Mouse (Mus musculus) hindbrain, embryonic 13.5 days (tissue): ENCODE measurements around the gene Mbnl2. TPM values are rescaled to one million over a fixed set of nuclear protein-coding genes. Genes with fewer than 3 reads are reported as not detected.

Experiments used
- ATAC-seq: fragments of 200-750 bp; cut with Nextera tagmentation; 2 replicates; pipeline ENCODE4 v1.8.0; 2017; ENCODE audit warnings: moderate TSS enrichment; ENCODE audit not compliant: low FRiP score
- H3K27ac ChIP-seq: fragments of 300-500 bp; sonication (generic); 2 replicates; pipeline ENCODE4 v1.5.1; 2015; ENCODE audit warnings: inconsistent platforms, mild to moderate bottlenecking, moderate library complexity
- H3K27me3 ChIP-seq: fragments of 300-500 bp; sonication (generic); 2 replicates; pipeline ENCODE4 v1.6.1; 2015; ENCODE audit warnings: mild to moderate bottlenecking, inconsistent platforms
- H3K36me3 ChIP-seq: fragments of 300-500 bp; sonication (generic); 2 replicates; pipeline ENCODE4 v1.6.1; 2015; ENCODE audit warnings: mild to moderate bottlenecking, inconsistent platforms
- H3K4me1 ChIP-seq: fragments of 300-500 bp; sonication (generic); replicated peaks from 2 replicates; pipeline ENCODE4 v1.6.1; 2015; ENCODE audit warnings: inconsistent platforms
- H3K4me2 ChIP-seq: fragments of 300-500 bp; sonication (generic); 2 replicates; pipeline ENCODE4 v1.6.1; 2015; ENCODE audit warnings: inconsistent platforms, mild to moderate bottlenecking, moderate library complexity
- H3K4me3 ChIP-seq: fragments of 300-500 bp; sonication (generic); 2 replicates; pipeline ENCODE4 v1.5.1; 2015; ENCODE audit warnings: mild to moderate bottlenecking, inconsistent platforms
- H3K9ac ChIP-seq: fragments of 300-500 bp; sonication (generic); 2 replicates; pipeline ENCODE4 v1.6.1; 2015; ENCODE audit warnings: mild to moderate bottlenecking, inconsistent platforms
- H3K9me3 ChIP-seq: fragments of 300-500 bp; sonication (generic); 2 replicates; pipeline ENCODE4 v1.6.1; 2016; ENCODE audit warnings: inconsistent platforms
- WGBS: fragments of 180-500 bp; shearing (Covaris S2); methylation state at CpG from one replicate; pipeline ENCODE4 v1.1.7; 2015; 5-methylcytosine and 5-hydroxymethylcytosine counted together
- polyA plus RNA-seq: library from polyadenylated mRNA; unstranded; fragments of >200 nt; fragmentation: Nextera tagmentation; extraction: Ambion mirVana; gene quantifications from 2 replicates; pipeline ENCODE4 v1.2.1, GENCODE M21; 2015

Gene Mbnl2
- polyA plus RNA-seq, 1 experiment from 2014 or later: 24.7 TPM

DNA sequence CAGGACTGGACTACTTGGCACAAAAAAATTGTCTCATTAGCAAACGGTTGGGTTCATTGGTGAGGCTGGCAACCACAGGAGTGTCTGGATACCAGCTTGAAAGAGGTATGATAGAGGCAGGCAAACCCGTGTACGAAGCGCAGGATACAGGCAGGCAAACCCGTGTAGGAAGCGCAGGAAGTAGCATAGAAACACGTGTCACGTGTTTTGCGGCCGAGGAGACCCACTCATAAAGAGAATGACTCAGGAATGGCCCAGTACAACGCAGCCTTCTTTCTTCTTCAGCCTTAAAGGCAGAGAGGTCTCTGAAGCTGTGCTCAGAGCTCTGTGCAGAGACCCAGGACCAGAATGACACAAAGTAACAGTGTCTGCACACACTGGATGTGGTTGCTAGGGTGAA lies 13.9 kb upstream of the Mbnl2 start:
- no peak overlapping the region for H3K9ac ChIP-seq
- no peaks in the 10 kb centered on the region for H3K4me1 ChIP-seq
- H3K27ac ChIP-seq: no peak overlapping the region
- H3K27me3 ChIP-seq: no peaks in the 10 kb centered on the region
- no peak overlapping the region for H3K4me2 ChIP-seq
- ATAC-seq: no peak
- no peaks in the 10 kb centered on the region for H3K36me3 ChIP-seq
- H3K4me3 ChIP-seq: no peak overlapping the region
- H3K9me3 ChIP-seq: no peaks in the 10 kb centered on the region
- WGBS: 91% methylated on average over 11 of the region's 11 CpGs

DNA sequence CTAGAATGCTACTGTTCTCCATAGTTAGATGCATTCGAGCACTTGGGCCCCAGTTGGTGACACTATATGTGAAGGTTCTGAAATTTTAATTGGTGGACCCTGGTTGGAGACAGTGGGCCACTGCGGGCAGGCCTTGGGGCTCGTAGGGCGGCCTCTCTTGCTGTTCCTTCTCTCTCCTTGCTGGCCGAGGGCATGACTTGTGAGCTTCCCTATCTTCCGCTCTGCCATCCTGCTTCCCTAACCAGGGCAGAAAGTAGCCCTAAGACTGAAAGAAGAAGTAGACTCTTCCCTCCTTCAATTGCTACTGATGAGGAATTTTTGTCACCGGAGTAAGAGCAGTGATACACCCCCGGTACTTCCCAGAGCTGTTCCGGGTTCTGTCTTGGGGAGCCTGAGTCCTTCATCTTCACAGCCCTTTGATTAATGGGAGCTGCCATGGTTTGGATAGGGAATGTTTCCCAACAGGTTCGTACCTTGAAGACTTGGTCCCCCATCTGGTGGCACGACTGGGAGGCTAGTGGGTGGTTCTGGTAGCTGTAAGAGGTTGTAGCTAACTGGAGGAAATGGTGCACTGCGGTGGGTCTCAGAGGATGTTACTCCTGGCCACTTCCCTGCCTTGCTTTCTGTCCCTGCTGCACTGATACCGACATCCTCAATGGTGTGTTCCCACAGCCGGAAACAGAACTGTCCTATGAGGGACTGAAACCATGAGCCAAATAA lies 12.6 kb upstream of the Mbnl2 start:
- Histone ChIP-seq H3K4me2 (no peak overlapping the region), H3K4me1 (no peaks in the 10 kb centered on the region), H3K9ac (no peak overlapping the region), H3K27me3 (no peaks in the 10 kb centered on the region), H3K4me3 (no peak overlapping the region), H3K36me3 (no peaks in the 10 kb centered on the region), H3K27ac (no peak overlapping the region), H3K9me3 (no peaks in the 10 kb centered on the region)
- no peak for ATAC-seq
- 90% methylated on average over 14 of the region's 14 CpGs for WGBS

DNA sequence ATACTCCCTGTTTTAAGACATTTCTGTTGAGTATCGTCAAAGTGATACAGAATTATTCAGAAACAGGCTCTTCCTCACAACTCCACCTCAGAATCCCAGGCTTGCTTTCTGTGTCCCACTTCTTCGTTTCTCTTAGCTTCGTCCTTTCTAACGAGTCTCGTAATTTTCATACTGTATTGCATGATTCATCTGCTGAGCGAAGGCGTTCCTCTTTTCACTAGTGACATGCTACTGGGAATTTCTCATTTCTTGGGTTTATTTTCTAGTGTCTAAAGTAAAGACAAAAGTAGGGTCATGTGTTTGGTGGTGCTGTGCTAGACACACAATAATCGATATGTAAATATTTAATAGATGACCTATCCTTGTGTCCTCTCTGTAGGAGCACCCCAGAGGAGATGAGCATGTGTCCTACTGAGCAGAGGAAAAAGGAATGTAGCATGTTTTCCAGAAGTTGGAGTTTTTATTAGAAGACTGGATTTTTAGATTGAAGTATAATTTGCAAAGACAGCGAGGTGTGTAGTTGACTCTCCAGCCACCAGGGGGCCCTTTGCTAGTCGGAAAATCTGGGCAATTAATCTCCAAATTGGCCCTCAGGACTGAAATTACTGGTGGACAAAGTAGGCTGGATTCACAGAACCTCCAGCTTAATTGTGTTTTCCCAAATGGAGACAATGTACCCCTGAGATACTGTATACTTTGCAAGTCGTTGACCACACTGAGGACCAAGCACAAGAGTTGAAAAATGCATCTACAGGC lies 11.9 kb upstream of the Mbnl2 start:
- Histone ChIP-seq H3K4me1 (no peaks in the 10 kb centered on the region), H3K9ac (no peak overlapping the region), H3K9me3 (no peaks in the 10 kb centered on the region), H3K36me3 (no peaks in the 10 kb centered on the region), H3K27me3 (no peaks in the 10 kb centered on the region), H3K27ac (no peak overlapping the region), H3K4me2 (no peak overlapping the region), H3K4me3 (no peak overlapping the region)
- no peak for ATAC-seq
- 78% methylated on average over 11 of the region's 11 CpGs for WGBS

- H3K36me3 ChIP-seq: no peaks in the 10 kb centered on the region
- ATAC-seq: no peak
- no peak overlapping the region for H3K4me3 ChIP-seq
- H3K27ac ChIP-seq: no peak overlapping the region
- H3K9ac ChIP-seq: no peak overlapping the region
- H3K4me2 ChIP-seq: no peak overlapping the region
- no peaks in the 10 kb centered on the region for H3K27me3 ChIP-seq
- no peaks in the 10 kb centered on the region for H3K9me3 ChIP-seq
- no peaks in the 10 kb centered on the region for H3K4me1 ChIP-seq
These were observed 9.6 kb upstream of the Mbnl2 start for GRCm38 (mm10) chr14:120265886-120266285.

DNA sequence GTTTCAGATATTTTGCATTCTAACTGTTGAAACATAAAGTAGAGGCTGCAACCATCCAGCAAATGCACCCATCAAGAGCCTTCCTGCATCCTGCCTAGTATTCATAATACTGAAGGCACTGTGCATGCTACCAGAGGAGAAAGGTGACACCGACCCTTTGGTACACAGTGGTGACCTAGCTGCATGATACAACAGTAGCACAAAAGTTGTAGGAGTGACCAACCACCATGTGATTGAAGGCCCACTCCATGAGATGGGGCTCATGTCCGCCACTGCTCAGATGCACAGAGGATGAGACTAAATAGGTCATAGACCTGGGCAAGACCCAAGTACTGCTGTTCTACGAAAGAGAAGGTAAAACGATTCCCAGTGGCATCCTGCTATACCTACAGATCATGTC lies 8.3 kb upstream of the Mbnl2 start:
- Histone ChIP-seq H3K4me1 (no peaks in the 10 kb centered on the region), H3K9me3 (no peaks in the 10 kb centered on the region), H3K36me3 (no peaks in the 10 kb centered on the region), H3K27me3 (no peaks in the 10 kb centered on the region; the same call in 1 of the 2 replicates), H3K9ac (no peak overlapping the region), H3K4me2 (no peak overlapping the region), H3K27ac (no peak overlapping the region), H3K4me3 (no peak overlapping the region)
- WGBS: 93% methylated on average over 4 of the region's 4 CpGs
- ATAC-seq: no peak

DNA sequence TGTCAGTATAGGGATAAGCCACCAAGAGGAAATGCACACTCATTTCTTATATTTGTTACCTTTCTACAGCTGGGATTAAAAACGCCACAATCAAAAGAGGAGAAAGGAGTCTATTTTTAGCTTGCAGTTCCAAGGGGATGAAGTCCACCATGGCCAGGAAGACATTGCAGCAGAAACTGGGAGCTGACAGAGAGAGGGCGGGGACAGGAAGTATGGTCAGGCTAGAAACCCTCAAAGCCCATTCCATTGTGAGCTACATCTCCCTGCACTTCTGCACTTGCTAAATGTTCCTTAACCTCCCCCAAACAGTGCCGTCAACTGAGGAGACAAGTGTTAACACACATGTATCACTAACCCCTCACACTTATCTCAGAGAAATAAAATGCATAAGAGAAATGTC lies 5.4 kb upstream of the Mbnl2 start:
- no peak for ATAC-seq
- H3K9ac ChIP-seq: no peak overlapping the region
- no peak overlapping the region for H3K27ac ChIP-seq
- H3K4me3 ChIP-seq: no peak overlapping the region
- 84% methylated on average over 3 of the region's 3 CpGs for WGBS
- H3K9me3 ChIP-seq: no peaks in the 10 kb centered on the region
- no peaks in the 10 kb centered on the region for H3K36me3 ChIP-seq
- no peaks in the 10 kb centered on the region; the same call in 1 of the 2 replicates for H3K27me3 ChIP-seq
- no peak overlapping the region for H3K4me2 ChIP-seq
- peaks cover 5% of the 10 kb centered on the region for H3K4me1 ChIP-seq

DNA sequence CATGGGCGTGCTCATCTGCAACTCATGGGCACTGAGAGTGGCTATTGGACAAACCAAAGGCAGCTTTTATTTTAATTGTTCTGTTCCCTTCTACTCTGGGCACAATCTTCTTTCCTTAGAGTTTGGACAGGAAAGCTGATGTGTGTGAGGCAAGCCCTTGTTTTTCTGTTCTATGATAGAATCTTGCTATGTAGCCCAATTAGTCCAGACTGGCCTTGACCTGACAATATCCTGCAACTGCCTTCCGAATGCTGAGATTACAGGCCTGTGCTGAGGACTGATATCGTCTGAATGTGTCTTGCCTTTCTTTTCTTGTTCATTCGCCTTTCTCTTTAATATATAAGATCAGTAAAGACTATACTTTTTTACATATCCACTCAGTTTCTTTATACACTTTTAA lies 4.8 kb upstream of the Mbnl2 start:
- ATAC-seq: no peak
- Histone ChIP-seq H3K4me1 (peaks cover 6% of the 10 kb centered on the region), H3K27ac (no peak overlapping the region), H3K27me3 (no peaks in the 10 kb centered on the region; the same call in 1 of the 2 replicates), H3K36me3 (no peaks in the 10 kb centered on the region), H3K4me2 (no peak overlapping the region), H3K4me3 (no peak overlapping the region), H3K9me3 (no peaks in the 10 kb centered on the region), H3K9ac (no peak overlapping the region)
- WGBS: 82% methylated on average over 4 of the region's 4 CpGs

- Histone ChIP-seq H3K36me3 (no peaks in the 10 kb centered on the region), H3K9me3 (no peaks in the 10 kb centered on the region), H3K4me1 (peaks cover 6% of the 10 kb centered on the region), H3K4me3 (no peak overlapping the region), H3K27ac (no peak overlapping the region), H3K4me2 (no peak overlapping the region), H3K27me3 (no peaks in the 10 kb centered on the region; the same call in 1 of the 2 replicates), H3K9ac (no peak overlapping the region)
- 84% methylated on average over 8 of the region's 8 CpGs for WGBS
- ATAC-seq: no peak
These were observed 4.4 kb upstream of the Mbnl2 start for GRCm38 (mm10) chr14:120271096-120271495.

- no peaks in the 10 kb centered on the region for H3K36me3 ChIP-seq
- ATAC-seq: no peak
- H3K4me2 ChIP-seq: no peak overlapping the region
- H3K4me3 ChIP-seq: no peak overlapping the region
- H3K27me3 ChIP-seq: no peaks in the 10 kb centered on the region; the same call in 1 of the 2 replicates
- no peaks in the 10 kb centered on the region for H3K9me3 ChIP-seq
- no peak overlapping the region for H3K9ac ChIP-seq
- 67% methylated on average over 5 of the region's 5 CpGs for WGBS
- H3K4me1 ChIP-seq: peaks cover 32% of the 10 kb centered on the region
- H3K27ac ChIP-seq: no peak overlapping the region
These were observed 1.7 kb upstream of the Mbnl2 start for GRCm38 (mm10) chr14:120273766-120274165.

DNA sequence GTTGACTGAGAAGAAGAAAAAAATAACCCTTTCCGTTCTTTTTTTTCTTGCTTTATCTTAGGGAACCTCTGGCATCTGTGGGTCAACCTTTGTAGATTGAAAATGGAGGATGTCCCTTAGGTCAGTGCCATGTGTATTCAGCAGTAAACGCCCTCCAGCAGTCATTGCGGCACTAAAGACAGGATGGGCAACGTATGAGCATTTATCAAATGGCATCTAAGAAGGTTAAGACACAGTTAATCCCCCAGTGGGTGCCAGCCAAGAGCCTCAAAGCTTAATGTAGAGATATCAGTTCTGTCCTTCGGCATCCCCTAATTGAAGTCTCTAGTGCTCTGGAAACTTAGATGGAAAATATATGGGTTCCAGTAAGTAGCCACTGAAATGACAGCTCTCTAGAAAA lies 723 bp upstream of the Mbnl2 start:
- H3K9me3 ChIP-seq: no peaks in the 10 kb centered on the region
- peak overlapping the region; percentile 63 for H3K9ac ChIP-seq
- no peak for ATAC-seq
- 50% methylated on average over 5 of the region's 5 CpGs for WGBS
- no peaks in the 10 kb centered on the region; the same call in 1 of the 2 replicates for H3K27me3 ChIP-seq
- peaks cover 41% of the 10 kb centered on the region for H3K4me1 ChIP-seq
- no peaks in the 10 kb centered on the region for H3K36me3 ChIP-seq
- peak overlapping the region; percentile 68 for H3K4me3 ChIP-seq
- H3K27ac ChIP-seq: peak overlapping the region; percentile 91
- peak overlapping the region; percentile 58 for H3K4me2 ChIP-seq

- H3K27ac ChIP-seq: peak overlapping the region; percentile 78
- no peaks in the 10 kb centered on the region for H3K36me3 ChIP-seq
- peak overlapping the region; percentile 67 for H3K9ac ChIP-seq
- H3K4me2 ChIP-seq: peak overlapping the region; percentile 58
- peaks cover 50% of the 10 kb centered on the region for H3K4me1 ChIP-seq
- H3K9me3 ChIP-seq: no peaks in the 10 kb centered on the region
- H3K27me3 ChIP-seq: no peaks in the 10 kb centered on the region; the same call in 1 of the 2 replicates
- H3K4me3 ChIP-seq: peak overlapping the region; percentile 68
- WGBS: 17% methylated on average over 10 of the region's 10 CpGs
- no peak for ATAC-seq
These were observed 1.0 kb downstream of the Mbnl2 start for GRCm38 (mm10) chr14:120276343-120277080.

- no peak for ATAC-seq
- 28% methylated on average over 10 of the region's 10 CpGs for WGBS
- H3K27me3 ChIP-seq: no peaks in the 10 kb centered on the region
- no peaks in the 10 kb centered on the region for H3K36me3 ChIP-seq
- H3K4me3 ChIP-seq: peak overlapping the region; percentile 68
- peaks cover 50% of the 10 kb centered on the region for H3K4me1 ChIP-seq
- H3K27ac ChIP-seq: peak overlapping the region; percentile 78; the same call in 1 of the 2 replicates
- peak overlapping the region; percentile 67 for H3K9ac ChIP-seq
- peak overlapping the region; percentile 58 for H3K4me2 ChIP-seq
- no peaks in the 10 kb centered on the region for H3K9me3 ChIP-seq
These were observed 1.7 kb downstream of the Mbnl2 start for GRCm38 (mm10) chr14:120277081-120277656.
